Mouse (Mus musculus) A20 (cell line): ENCODE data around the gene Tnnt1.

Experiments
- DNase-seq: peaks from one replicate; pipeline ENCODE4 v3.0.0-alpha.2; 2011; ENCODE audit warnings: low read depth, low spot score

Gene Tnnt1

DNA sequence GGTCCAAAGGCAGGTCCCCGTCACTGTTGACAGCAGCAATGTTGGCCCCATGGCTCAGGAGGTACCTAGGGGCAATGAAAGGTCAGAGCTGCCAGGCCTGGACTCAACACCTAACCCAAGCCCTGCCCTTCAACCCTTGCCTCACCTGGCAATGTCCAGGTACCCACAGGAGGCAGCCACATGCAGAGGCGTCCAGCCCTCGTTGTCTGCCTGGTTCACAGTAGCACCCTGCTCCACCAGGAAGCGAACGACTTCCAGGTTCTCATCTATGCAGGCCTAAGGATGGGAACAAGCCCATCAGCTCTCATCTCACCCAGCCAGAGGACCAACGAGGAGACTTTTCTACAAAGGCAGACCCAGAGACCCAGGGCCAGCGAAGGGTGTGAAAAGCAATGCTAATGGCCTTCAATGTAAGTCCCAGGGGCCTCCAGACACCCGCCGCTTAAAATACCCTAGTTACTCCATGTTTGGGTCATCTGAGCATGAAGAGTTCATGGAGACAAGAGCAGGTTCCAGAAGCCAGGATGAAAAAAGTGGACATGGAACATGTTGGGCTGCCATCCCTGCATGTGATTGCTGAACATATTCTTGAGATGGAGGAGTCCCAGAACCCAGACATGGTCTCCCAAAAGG is 18.8 kb downstream of the Tnnt1 start:
- DNase-seq = no peak

- DNase-seq = no peak
Measured at GRCm38 (mm10) chr7:4496468-4496867, 19.7 kb downstream of the Tnnt1 start.

DNA sequence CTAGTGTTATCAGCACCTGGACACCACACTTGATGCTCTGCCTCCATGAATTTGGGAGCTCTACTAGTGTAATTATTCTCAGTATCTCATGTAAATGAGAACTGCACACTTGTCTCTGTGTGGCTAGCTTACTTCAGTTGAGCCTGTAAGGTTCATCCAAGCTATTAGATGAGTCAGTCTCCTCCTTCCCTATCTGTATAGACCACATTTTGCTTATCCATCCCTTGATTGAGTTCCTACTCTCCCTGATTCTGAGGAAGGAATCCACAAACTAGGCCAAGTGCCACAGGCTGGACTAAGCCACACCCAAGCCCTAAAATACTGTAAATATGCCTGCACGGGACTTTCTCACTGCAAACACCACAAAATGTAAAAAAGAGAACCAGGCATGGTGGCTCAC is 22.2 kb downstream of the Tnnt1 start:
- DNase-seq = no peak

GRCm38 (mm10) chr7:4492284-4493224 is 23.6 kb downstream of the Tnnt1 start:
- DNase-seq = no peak

DNA sequence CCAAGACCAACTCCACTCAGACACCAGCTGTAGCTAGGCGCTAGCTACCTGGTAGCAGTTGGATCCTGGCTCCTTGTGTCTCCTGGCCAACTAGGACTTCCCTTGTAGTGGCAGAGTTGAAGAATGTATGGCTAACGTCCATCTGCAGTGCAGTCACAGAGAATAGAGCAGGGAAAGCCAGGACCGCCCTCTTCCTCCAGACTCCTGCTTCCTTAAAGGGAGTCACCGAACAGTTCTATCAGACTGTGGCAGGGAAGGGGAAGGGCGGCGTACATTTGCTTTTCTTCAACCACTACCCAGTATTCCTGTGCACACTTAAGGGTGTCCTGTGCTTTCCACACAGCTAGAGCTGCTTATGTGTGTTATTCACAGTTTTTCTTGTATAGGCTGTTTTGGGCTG is 24.9 kb downstream of the Tnnt1 start:
- DNase-seq = no peak

DNA sequence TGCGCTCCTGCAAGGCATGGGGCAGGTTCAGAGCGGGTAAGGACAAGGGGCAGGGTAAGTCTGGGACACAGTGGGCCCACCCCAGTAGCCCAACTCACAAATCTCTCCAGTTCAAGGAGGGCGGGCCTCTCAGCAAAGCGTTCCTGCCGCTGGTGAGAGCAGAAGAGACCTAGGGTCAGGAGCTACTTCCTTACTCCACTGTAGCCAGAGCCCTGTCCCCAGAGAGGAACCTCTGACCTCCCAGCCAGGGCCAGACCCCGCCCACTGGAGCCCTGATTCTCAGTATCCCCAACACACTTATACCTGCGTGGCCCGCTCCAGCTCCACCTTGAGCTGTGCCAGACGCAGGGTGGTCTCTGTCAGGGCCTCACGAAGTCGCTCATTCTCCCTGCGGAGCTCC is 33.9 kb downstream of the Tnnt1 start:
- DNase-seq = no peak

GRCm38 (mm10) chr7:4479674-4480073 is 36.5 kb downstream of the Tnnt1 start:
- peak; percentile 42 for DNase-seq

GRCm38 (mm10) chr7:4478796-4479291 is 37.3 kb downstream of the Tnnt1 start:
- DNase-seq = no peak

GRCm38 (mm10) chr7:4478021-4478795 is 38.0 kb downstream of the Tnnt1 start:
- DNase-seq = no peak

DNA sequence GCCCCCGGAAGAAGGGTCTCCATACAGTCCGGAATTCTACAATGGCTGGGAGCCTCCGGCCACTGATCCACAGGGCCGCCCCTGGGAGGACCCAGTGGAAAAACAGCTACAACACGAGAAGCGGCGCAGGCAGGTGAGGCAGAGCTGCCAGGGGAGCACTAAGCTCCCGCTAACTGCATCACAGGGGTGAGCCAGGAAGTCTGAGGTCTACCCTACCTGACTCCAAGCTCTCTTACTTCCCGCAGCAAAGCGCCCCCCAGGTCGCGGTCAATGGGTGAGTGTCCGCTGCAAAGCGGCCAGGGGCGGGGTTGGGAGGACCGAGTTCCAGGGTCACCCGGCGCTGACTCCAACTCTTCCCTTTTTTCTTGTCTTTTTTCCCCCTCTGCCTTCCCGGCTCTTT is 42.2 kb downstream of the Tnnt1 start:
- no peak for DNase-seq

- DNase-seq = no peak
Measured at GRCm38 (mm10) chr7:4471179-4471555, 45.0 kb downstream of the Tnnt1 start.

DNA sequence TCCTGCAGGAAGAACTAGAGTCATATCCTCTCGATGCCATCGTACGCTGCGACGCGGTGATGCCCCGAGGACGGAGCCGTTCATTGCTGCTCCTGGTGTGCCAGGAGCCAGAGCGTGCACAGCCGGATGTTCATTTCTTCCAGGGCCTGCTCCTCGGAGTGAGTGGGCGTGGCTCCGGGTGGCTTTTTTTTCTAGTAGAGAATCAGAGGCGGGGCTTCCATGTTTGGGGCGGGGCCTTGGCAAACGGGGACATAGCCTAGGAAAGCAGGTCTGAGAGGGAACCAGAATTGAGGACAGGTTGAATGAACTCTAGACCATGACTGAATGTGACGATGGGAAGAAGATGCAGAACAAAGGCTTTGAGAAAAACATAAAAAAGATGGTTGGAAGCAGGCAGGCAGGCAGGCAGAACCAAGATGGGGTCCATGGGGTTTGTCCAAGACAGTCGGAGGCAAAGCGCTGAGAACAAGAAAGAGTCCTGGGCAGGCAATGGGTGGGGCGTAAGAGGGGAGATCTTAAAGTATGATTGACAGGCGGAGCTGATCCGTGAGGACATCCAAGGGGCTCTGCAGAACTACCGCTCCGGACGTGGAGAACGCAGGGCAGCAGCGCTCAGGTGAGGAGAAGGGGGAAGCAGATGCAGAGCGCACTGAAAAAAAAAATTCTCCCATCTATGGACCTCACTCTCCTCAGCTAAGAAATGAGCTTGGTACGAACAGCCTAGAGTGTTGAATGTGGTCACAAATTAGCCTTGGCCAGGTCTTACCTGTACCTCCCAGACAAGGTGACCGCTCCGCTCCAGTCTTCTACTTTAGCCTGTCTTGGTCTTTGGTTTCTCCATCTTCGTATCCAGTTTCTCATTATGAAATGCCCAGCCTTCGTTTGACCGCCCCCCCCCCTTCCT is 45.7 kb downstream of the Tnnt1 start:
- DNase-seq = no peak

DNA sequence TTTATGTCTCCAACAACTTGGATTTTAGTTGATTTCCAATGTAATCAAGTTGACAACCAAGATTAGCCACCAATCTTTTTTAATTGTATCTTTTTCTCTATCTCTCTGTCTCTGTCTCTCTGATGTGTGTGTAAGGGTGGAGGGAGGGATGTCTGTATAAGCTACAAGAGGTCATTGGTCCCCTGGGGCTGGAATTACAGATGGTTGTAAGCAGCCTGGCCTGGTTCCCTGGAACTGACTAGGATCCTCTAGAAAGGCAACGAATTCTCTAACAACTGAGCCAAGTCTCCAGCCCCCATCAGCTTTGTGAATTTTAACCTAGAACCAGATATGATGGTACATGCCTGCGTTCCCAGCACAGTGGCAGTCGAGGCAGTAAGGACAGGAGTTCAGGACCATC is 48.4 kb downstream of the Tnnt1 start:
- no peak for DNase-seq

GRCm38 (mm10) chr7:4464194-4464824 is 51.9 kb downstream of the Tnnt1 start:
- no peak for DNase-seq

DNA sequence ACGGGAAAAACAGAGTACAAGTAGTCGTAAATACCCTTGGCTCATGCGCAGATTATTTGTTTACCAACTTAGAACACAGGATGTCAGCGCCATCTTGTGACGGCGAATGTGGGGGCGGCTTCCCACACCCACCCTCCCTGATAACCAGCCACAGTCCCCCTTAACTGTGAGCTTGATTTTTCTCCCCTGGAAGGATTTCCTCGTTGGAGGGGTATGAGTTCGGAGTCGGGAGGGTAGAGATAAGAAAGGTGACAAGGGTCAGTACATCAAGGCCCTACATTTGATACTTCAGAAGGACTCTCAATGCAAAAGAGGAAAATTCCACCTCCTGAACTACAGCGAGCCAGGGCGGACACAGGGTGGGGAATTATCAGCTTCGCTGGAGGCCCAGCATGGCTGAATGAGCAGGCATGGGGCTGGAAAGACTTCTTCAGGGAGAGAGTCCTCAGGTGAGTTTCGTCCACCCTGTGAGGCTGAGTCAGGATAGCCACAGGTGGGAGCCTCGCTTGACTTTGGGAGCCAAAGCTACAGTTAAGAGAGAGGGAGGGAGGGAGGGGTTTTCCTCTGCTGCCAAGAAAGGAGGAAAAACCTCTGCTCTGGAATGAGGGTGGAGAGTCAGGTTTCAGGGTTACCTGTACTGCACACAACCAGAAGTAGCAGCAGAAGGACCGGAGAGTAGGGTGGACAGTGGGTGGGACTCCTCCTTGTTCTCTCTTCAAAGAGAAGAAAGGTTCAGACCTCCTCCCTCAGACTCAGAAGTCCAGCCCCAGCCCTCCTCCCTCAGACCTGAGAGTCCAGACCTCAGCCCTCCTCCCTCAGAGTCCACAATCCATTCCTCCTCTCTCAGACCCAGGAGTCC is 55.4 kb downstream of the Tnnt1 start, which contains the start of gene Eps8l1:
TSS of gene Eps8l1 (plus strand) at position 99 of the 859 bp plus-strand sequence.
- DNase-seq = no peak
